Mouse (Mus musculus) Patski (cell line): ENCODE data around the gene Fam8a1. TPM values are rescaled to one million over a fixed set of nuclear protein-coding genes. Genes with fewer than 3 reads are reported as not detected.

ENCODE experiments used
- ATAC-seq: fragments of 100-300 bp; one replicate; pipeline ENCODE4 v1.8.0; 2021
- CTCF ChIA-PET: fragments of 350-600 bp; sonication (Branson Sonifier 250); formaldehyde crosslinking; loops from one replicate; lab custom pipeline; 2022; ENCODE audit warnings: inconsistent platforms; lab: Charles Lee
- POLR2A ChIA-PET: fragments of 350-600 bp; sonication (Branson Sonifier 250); formaldehyde crosslinking; loops from one replicate; lab custom pipeline; 2022; ENCODE audit warnings: antibody characterized with exemption, inconsistent platforms; lab: Charles Lee
- DNase-seq: peaks from one replicate; pipeline ENCODE4 v3.0.0-alpha.2; 2011; ENCODE audit warnings: low read depth, low spot score
- H3K27me3 ChIP-seq: fragments of 371-371 bp; one replicate; pipeline ENCODE4 v1.5.1; 2021
- CTCF ChIP-seq: fragments of 100-300 bp; IDR thresholded peaks from one replicate; pipeline ENCODE4 v1.5.1; 2021
- in situ Hi-C: fragments of 300-500 bp; cut with MboI; formaldehyde crosslinking; loops from 3 replicates; pipeline ENCODE4 v1.11.1; 2018; ENCODE audit warnings: low pct_unique_long_range_greater_than_20kb, mixed read lengths
- polyA plus RNA-seq: library from polyadenylated mRNA; unstranded; gene quantifications from one replicate; pipeline ENCODE4 v1.2.3, GENCODE M21; 2021

Fam8a1 gene
- 52.0 TPM for polyA plus RNA-seq

DNA sequence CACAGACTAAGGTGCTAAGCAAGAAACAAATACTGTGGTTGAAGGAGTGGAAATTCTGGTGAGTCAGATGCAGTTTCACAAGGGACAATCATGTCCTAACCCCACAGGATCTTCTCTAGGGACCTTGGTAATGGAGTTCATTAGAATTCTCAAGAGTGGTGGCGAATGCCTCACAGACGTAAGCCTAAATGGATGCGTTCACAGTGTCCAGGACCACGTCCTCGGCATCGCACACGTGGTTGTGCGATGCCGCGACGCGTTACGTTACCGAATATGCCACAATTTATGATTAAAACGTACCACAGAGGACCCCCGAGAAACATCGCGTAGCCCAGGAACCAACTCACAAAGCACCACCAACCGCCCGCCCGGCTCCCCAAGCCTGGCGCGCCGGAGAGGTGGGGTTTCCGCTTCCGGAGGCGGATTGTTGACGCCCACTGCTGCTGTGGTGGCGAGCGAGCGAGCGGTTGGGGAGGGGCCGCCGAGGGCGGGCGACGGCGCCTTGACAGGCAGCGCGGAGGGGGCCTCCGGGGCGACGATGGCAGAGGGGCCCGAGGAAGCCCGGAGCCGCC, at the start of gene Fam8a1:
Gene Fam8a1 (plus strand): TSS at position 475 of the 572 bp plus-strand sequence.
- no peaks in the 10 kb centered on the region for H3K27me3 ChIP-seq
- ATAC-seq = peak; percentile 86
- ChIA-PET POLR2A (interaction anchor here (0.7 kb wide), 1 partner anchor 450 kb away, joined by 3 read pairs; no protein-coding TSS in a partner anchor), CTCF (no interaction called here)
- no peak for TF ChIP-seq CTCF
- in situ Hi-C loops = loop anchor here (5.0 kb wide), 1 partner anchor 357 kb away; no protein-coding TSS in a partner anchor
- DNase-seq = peak; percentile 51

GRCm38 (mm10) chr13:46619633-46620032, 49.7 kb upstream of the Fam8a1 start:
- no peak for ATAC-seq
- in situ Hi-C loops = no loop called here
- CTCF ChIA-PET = no interaction called here
- POLR2A ChIA-PET = no interaction called here
- no peak for DNase-seq
- no peak for TF ChIP-seq CTCF
- peaks cover 5% of the 10 kb centered on the region for H3K27me3 ChIP-seq

- ATAC-seq (no peak), DNase-seq (no peak)
- ChIA-PET CTCF (no interaction called here), POLR2A (no interaction called here)
- peaks cover 5% of the 10 kb centered on the region for H3K27me3 ChIP-seq
- in situ Hi-C loops = no loop called here
- TF ChIP-seq CTCF = no peak
These were observed 48.2 kb upstream of the Fam8a1 start for GRCm38 (mm10) chr13:46620964-46621757.

GRCm38 (mm10) chr13:46626608-46627007, 42.7 kb upstream of the Fam8a1 start:
- peak; percentile 48 for DNase-seq
- POLR2A ChIA-PET = no interaction called here
- in situ Hi-C loops = no loop called here

GRCm38 (mm10) chr13:46627841-46628240, 41.5 kb upstream of the Fam8a1 start:
- in situ Hi-C loops = no loop called here
- H3K27me3 ChIP-seq = peaks cover 8% of the 10 kb centered on the region
- no peak for TF ChIP-seq CTCF
- DNase-seq = no peak
- CTCF ChIA-PET = no interaction called here
- ATAC-seq = no peak
- POLR2A ChIA-PET = no interaction called here

More at GRCm38 (mm10) chr13:46626608-46627007, 42.7 kb upstream of the Fam8a1 start:
- TF ChIP-seq CTCF = no peak
- ATAC-seq = no peak
- CTCF ChIA-PET = no interaction called here
- H3K27me3 ChIP-seq = peaks cover 8% of the 10 kb centered on the region

DNA sequence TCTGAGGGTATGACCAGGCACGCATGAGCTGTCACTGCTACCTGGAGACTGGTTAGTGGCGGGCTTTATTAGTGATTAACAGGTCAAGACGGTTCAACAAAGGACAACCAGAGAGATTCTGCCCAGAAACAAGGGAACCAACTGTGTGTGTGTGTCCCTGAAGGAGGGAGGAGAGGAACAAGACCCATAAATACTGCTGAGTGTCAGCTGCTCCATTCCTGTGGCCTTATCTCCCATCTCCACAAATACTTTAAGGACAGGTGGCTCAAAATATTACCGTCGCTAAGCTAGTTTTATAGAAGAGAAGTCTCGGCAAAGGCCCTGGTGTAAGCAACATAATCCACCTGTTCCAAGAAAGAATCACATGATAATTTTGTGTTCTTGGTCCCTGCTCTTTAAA, 39.9 kb upstream of the Fam8a1 start:
- no peak for TF ChIP-seq CTCF
- H3K27me3 ChIP-seq = peaks cover 3% of the 10 kb centered on the region
- DNase-seq = no peak
- ATAC-seq = no peak
- CTCF ChIA-PET = no interaction called here
- POLR2A ChIA-PET = no interaction called here
- in situ Hi-C loops = no loop called here

- CTCF ChIA-PET = no interaction called here
- in situ Hi-C loops = no loop called here
- DNase-seq = no peak
- peaks cover 3% of the 10 kb centered on the region for H3K27me3 ChIP-seq
- POLR2A ChIA-PET = no interaction called here
- TF ChIP-seq CTCF = no peak
- ATAC-seq = no peak
These were observed 36.5 kb upstream of the Fam8a1 start for GRCm38 (mm10) chr13:46632796-46633195.

GRCm38 (mm10) chr13:46633320-46634132, 35.8 kb upstream of the Fam8a1 start:
- H3K27me3 ChIP-seq = peaks cover 3% of the 10 kb centered on the region
- ChIA-PET CTCF (no interaction called here), POLR2A (no interaction called here)
- no peak for ATAC-seq
- TF ChIP-seq CTCF = no peak
- DNase-seq = no peak
- in situ Hi-C loops = no loop called here

GRCm38 (mm10) chr13:46634133-46634488, 35.2 kb upstream of the Fam8a1 start:
- peaks cover 3% of the 10 kb centered on the region for H3K27me3 ChIP-seq
- ChIA-PET CTCF (no interaction called here), POLR2A (no interaction called here)
- ATAC-seq (no peak), DNase-seq (no peak)
- no peak for TF ChIP-seq CTCF
- in situ Hi-C loops = no loop called here

- in situ Hi-C loops = no loop called here
- no peaks in the 10 kb centered on the region for H3K27me3 ChIP-seq
- no peak for ATAC-seq
- no peak for TF ChIP-seq CTCF
- no peak for DNase-seq
- CTCF ChIA-PET = interaction anchor here (2.7 kb wide), 1 partner anchor 10 kb away, joined by 8 read pairs; no protein-coding TSS in a partner anchor
- POLR2A ChIA-PET = no interaction called here
These were observed 28.5 kb upstream of the Fam8a1 start for GRCm38 (mm10) chr13:46640608-46641468.
